Mouse (Mus musculus) embryo, embryonic 11 days (tissue): Measurements from ENCODE around the gene Myzap.
"Not testable (repeated sequence)": the region's sequence is repeated elsewhere in the genome, so short reads cannot be mapped to it uniquely, and the experiment has no call there.

Experiments used
- DNase-seq: peaks from one replicate; pipeline ENCODE4 v3.0.0-alpha.2; 2015

Myzap gene

DNA sequence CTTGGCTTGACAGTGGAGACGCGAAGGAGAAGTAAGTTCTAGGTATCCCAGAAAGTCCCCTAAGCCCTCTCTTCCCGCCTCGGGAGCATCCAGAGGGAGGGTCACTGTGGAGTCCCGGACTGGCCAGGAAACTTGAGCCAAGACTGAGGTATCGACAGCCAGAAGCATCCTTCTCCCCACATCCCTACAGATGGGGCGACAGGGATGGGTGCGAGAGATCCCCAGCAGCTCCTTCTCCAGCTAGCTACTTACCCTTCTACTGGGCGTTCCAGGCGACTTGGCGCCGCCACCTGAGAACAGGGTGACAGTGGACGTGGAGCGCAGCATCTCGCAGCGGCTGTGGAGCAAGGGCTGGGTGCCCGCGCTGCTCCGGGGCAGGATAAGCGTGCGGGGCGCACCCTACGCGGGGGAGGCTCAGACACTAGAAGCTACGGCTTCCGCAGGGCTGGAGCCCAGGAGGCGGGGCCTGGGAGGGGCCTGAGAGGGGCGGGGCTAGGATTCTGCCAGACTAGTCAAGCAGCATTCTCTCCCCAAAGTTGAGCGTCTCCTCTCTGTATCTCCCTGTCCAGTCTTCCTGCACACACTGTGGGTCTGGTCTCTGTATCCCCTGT, at the start of gene Myzap:
Gene Myzap, minus strand, starts transcription at position 423 of the 611 bp plus-strand sequence.
- peak; percentile 90 for DNase-seq

DNA sequence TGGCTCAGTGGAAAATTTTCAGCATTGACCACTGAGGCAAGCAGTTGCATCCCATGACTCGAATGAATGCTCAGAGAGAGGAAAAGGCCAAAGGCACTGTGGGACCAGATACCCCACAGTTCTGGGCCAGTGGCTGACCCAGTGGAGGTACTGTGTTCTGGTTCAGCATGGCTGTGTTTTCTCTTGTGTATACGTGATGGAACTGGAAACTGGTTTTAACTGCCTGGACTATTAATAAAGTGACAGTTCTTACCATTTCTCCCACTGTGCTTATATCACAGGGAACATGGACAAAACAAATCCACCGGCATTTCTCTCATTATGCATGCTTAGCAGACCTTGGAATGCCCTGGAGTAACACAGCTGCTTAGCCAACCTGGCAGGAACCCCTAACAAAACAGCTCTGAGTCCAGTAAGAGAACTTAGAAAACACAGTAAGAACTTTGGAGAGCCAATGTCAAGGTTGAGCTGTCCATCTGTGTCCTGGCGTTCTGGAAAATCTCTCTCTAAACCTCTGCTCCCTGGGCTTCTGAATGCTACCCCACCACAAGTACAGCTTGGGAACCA, 48.3 kb upstream of the Myzap start:
- no peak for DNase-seq

DNA sequence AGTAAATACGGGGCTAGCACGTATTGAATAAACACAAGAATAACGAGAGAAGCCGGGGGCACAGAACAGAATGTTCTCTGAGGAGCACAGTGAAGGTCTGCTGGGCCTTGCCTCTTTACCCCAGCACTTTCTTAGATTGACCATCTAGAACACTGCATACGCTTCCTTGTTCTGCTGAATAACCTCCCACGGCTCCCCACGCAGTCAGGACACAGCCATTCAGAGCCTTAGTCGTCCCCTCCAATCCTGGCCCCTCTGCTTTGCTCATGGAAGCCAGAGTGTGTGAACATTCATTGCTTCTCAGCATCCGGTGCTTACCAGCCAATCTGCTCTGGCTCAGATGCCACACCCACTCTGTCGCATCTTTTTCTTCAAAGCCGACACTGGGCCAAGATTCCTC, 46.0 kb upstream of the Myzap start:
- DNase-seq, result no peak

DNA sequence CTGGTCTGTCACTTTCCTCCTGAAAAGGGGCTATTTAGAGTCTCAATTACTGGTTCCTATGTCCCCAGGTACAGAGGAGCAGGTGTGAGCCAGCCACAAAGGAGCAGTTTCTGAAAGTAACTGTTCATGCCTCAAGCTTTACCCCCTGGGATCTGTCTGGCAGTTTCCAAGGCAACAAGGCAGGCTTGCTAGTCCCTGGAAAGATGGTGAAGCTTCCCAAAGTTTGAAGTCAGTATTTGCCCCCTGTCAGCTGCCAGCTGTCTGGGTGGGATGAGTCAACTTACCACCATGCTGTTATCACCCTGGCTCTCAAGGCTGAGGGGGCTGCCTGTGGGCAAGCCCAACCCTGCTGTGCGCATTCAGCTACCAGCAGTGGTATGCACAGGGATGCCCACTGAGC, 44.7 kb upstream of the Myzap start:
- DNase-seq, result no peak

DNA sequence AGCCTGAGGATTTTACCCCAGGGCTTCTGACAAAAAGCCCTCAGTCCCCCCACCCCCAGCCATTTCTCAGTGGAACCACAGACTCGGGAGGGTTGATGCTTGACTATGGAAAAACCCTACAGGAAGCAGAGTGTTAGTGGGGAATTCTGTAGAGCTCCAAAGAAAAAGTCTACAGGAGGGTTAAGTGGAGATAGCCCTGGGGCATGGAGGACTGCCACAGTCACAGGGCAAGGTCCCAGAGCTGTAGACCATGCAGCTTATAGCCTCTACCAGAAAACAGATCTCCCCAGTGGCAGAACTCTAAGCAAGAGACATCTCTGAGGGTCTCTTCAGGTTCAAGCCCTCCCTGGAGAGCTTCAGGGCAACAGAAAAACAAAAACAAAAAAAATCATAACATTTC, 43.5 kb upstream of the Myzap start:
- DNase-seq, result no peak

DNA sequence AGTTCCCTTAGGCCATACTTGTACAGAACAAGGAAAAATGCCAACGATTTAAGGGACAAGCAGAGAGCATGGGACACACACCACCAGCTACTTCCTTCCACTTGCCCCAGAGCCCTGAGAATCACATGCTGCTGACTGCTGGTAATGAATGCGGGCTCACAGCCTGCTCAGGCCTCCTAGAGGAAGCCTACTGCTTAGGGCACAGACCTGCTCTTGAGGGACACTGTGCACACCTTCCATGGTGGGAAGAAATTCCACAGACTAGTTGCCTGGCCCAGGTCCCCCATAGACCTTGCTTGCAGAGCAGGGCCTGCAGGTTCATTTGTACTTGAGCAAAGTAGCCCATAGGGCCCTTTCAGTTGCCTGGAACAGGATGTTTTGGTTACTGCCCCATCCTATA, 42.8 kb upstream of the Myzap start:
- DNase-seq, result no peak

DNA sequence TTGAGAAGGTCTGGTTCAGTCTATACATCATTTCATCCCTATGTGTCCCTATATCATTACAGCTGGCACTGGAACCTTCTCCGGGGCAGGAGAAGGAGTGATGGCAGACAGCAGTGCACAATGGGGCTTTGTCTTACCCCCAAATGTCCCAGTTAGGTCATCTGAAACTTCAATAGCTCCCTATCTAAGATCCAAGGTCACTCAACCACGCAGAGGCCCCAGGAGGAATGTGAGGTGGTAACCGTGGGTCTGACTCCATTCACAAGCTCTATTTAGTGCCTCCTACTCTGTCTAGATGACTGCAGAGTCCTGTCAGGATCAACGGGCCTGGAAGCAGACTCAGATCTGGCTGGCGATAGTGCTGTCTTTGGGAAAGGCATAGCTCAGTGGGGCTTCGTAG, 36.8 kb upstream of the Myzap start:
- no peak for DNase-seq

DNA sequence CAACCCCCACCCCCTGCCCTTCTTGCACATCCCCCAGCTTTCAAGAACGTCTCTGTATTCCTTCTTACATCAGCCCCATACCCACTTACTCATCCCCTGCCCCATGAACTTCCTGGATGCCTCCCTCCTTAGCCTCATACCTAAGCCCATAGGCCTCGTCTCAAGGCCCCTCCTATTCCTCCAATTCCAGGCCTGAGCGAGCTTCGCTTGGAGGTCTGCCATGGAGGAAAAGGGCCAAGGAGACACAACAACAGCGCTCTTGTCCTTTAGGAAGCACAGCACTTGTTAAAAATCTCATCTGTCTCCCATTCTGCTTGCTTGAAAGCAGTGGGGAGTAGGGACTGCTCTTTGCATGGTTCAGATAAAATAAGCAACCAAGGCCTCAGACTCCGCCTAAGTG, 36.1 kb upstream of the Myzap start:
- DNase-seq, result no peak

DNA sequence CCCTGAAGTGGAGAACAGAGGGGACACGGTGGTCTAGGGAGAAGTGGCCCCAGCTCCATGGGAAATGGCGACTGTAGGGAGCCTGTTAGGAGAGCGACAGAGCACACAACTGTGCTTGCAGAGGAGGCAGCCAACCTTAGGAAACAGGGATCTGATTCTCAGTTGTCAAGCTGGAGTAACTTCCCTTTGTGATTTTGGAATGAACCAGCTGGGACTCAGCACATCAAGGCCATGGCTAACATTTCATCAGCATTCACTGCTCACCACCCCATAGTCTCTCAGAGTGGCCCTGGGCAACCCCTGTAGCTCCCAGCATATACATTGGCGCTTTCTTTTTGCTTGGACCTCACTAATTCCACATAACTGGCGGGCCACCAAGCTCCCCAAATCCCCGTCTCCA, 33.8 kb upstream of the Myzap start:
- no peak for DNase-seq

DNA sequence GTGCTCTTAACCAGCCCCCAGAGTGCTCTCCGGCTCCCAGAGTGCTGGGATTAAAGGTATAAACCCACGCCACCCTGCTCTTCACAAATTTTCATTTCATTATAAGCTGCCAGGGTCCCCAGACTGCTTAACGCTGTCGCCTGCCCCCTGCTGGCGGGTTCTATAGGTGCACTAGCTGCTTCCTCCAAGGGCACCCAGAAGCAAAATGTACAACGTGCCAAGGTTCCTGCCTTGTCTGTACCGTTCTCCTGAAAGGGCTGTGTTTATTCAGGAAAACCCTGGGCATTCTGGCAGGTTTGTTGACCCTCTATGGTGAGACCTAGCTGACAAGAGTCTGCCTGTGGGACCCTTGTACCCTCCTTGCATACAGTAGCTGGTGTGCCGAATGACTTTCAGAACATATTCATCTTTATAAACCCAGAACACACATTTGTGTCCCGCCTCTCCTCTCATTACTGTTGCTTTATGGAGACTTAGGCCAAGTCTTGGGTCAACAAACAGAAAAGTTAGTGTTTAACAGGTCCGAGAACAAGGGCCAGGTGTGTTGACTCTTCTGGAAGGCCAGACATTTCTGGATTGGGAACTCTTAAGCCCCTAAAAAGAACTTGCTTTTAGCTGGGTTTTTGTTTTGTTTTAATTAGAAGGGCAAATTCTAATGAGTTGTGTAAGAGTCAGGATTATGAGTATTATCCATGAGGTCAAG, 32.8 kb upstream of the Myzap start:
- DNase-seq, result peak; percentile 75

DNA sequence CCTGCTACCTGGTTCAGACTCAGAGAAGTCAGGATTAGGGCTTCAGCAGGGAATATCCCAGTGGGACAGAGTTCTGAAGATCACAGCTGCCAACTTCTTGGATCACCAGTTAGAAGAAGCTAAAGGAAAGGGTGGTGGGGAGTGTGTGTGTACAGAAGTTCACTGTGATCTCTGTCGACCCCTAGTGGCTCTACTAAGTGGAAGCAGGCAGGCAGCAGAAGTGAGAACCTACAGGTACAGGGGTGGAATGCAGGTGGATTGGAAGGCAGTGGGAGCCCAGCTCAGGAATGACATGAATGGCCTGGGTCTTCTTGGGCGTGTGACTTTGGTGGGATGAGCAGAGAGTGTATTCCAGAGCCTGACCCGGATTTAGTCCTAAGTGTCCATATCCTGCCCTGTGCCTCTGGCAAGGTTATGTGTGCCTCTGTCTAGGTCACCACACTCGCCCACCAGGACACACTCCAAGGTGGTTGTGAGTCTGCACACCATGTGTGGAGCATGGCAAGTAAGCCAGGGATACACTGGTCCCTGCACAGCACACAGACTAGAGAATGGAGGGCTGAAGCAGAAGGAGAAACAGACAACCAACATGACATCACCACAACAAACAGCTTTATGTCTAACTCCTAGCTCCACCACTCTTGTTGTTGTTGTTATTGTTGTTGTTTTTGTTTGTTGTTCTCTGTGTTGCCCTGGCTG, 31.9 kb upstream of the Myzap start:
- DNase-seq, result peak; percentile 76

DNA sequence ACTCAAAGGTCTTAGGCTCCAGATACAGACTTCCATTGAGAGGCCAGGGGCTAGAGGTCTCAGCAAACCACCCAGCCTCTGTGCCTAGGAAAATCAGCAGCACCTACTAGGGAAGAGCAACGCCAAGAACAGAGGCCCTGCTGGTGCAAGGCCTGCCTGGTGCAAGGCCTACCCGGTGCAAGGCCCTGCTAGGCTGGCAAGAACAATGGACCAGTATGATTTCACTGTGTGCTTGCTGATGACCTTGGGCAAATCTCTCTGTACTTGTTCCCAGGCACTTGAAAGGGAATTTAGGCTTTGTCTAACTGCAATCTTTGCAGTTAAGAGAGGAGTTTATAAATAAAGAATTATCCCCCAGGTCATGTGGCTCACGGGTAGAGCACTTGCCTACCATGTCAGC, 30.4 kb upstream of the Myzap start:
- no peak for DNase-seq

DNA sequence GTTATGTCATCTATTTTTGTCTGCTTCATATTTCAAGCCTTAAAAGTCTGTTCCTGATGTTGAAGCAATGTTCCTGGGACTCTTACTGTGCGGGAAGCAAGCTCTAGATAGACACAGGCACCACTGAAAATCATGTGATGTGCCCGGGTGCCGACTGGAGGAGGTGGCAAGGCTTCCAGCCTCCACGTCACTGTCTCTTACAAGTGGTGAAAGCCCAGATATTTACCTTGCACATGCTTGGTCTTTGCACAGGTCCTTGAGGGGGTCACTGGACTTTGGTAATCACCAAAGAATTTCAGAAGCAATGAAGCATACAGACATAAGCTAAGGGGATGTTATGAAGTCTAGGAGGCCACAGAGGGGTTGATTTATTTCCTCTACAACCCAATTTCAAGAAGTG, 29.8 kb upstream of the Myzap start:
- DNase-seq, result no peak

DNA sequence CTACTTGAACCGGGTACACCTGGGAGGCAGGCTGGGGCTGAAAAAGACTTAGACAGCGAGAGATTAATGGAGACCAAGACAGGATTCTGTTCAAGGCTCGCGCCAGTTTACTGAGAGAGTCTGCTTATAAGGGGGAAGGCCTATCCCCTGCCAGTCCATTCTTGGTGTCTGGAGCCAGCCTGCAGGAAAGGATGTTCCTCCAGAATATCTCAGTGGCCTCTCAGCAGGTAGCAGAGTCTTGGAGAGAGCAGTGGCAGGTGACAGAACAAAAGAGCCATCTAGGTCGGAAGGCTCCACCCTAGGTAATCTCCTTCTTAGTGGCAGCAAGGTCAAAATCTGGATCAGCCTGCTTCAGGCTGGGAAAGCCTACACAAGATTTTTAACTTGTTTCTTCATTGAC, 28.0 kb upstream of the Myzap start:
- DNase-seq, result not testable (repeated sequence)

DNA sequence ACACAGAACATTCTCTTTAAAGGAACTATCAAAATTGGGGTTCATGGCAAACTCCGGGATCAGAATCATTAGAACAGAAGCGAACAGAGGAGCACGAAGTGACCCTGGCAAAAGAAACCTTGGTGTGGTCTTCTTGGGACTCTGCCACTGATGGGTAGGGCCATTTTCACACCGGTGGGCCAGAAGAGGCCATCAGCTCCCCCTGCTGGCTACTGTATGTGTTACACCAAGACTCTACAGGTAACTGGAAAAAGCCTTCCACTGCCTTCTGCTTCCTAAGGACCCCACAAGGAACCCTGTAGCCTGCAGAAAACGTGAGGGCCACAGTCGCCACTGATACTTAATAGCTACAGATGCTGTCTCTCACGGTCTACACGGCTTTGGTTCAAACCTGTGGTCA, 25.2 kb upstream of the Myzap start:
- peak; percentile 57 for DNase-seq

DNA sequence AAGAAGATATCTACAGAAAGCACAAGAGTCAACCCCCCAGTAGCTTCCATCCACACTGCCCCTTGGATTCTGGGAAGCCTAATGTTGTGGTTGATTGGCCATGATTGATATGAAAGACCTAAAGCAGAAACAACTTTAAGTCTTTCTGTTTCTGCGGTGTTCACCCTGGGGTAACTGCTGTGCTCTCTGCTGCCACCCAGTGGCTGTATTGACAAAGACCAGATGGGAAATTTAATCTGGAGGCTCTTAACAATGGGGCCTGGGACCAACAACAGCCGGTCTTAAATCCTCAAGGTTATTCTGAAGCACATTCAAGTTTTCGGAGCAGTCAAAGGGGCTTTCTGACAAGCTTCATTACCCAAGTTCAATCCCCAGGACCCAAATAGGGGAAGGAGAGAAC, 24.0 kb upstream of the Myzap start:
- DNase-seq, result peak; percentile 87

DNA sequence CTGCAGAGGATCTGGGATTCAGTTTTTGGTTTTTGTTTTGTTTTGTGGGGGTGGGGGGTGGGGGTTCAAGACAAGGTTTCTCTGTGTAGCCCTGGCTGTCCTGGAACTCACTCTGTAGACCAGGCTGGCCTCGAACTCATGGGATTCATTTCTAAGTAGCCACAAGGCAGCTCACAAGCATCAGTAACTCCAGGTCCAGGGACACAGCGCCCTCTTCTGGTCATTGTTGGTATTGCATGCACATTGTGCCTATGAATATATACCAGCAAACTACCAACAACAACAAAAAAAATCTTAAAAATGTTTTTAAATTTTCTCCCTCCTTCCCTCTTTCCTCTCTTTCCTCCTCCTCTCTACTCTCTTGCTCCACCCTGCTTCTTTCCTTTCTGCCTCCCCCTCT, 22.5 kb upstream of the Myzap start:
- DNase-seq, result peak; percentile 42

DNA sequence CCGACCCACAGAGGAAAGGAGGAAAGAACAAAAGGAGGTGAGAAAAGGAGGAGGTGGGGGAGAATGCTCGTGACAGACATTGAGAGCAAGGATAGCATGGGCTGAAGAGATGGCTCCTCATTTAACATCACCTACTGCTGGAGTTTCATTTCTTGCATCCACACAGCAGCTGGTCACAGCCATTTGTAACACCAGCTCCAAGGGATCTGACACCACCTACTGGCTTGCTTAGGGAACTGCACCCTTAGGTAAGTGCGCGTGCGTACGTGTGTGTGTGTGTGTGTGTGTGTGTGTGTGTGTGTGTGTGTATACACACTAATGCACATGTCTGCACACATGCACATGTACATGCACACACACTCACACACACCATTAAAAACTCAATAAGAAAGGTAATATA, 20.8 kb upstream of the Myzap start:
- peak; percentile 42 for DNase-seq

DNA sequence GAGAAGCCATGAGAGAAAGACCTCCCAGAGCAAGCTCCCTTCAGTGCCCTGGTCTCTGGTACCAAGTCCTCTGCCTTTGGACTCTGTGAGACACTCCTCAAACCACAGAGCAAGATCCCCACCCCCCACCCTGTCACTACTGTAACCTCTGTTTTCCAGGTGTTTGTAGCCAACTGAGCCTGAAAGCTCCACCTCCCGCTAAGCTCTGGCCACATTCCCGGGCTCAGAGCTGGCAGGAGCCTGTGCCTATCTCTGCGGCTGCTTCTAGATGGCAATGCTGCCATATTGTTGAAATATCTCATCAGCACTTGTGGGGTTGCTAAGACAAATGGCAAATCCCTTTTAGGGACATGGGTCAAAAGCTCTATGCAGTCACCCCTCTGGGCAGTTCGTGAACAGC, 19.7 kb upstream of the Myzap start:
- DNase-seq, result no peak

DNA sequence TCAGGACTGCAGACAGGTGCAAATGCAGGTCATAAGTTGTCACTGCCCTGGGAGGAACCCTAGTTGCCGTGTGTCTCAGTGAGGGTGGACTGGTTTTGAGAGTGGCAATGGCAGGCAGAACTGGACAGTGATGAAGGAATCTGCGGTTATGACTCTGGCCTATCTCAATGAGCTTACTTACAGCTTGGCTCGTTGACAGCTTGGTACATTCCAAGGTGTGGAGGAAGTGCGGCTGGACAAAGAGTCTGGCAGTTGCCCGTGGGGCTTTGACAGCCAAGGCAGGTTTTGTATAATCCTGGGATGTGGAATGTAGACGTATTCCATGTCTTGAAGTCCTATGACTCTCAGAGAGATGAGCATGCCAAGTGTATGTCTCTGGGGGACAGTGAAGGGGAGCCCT, 16.9 kb upstream of the Myzap start:
- DNase-seq, result no peak

DNA sequence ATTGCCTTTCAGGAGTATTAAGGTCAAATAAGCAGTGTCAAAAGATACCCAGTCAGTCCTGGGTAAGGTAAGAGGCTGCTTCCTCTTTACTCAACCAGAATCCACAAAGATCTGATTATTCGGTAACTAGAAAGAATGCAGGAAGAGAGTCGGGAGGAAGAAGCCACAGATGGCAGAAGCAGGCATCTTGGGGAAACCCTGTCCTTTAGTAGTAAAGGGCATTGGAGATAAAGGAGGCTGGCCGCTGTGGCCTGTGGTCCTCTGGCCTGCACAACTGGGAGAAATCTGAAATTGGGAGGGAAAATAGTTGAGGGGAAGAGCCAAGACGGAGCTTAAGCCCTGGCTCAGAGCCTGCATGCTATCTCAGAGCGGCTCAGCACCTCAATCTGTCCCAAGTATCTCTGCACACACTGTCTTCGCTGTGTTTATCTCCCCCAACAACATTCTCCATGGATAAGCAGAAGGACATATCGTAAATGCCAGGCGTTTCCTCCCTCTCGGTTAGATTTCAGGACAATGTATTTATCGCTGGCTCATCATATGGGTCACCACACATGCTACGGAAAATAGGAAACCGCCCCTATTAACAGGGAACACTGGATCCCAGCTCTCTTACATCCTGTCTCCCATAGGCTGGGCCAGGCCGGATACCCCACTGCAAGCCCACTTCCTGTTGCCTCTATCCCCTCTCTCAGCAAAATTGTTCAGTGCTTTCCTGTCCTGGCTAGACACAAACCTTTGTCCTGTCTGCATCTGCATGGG, 14.3 kb upstream of the Myzap start:
- DNase-seq, result no peak

DNA sequence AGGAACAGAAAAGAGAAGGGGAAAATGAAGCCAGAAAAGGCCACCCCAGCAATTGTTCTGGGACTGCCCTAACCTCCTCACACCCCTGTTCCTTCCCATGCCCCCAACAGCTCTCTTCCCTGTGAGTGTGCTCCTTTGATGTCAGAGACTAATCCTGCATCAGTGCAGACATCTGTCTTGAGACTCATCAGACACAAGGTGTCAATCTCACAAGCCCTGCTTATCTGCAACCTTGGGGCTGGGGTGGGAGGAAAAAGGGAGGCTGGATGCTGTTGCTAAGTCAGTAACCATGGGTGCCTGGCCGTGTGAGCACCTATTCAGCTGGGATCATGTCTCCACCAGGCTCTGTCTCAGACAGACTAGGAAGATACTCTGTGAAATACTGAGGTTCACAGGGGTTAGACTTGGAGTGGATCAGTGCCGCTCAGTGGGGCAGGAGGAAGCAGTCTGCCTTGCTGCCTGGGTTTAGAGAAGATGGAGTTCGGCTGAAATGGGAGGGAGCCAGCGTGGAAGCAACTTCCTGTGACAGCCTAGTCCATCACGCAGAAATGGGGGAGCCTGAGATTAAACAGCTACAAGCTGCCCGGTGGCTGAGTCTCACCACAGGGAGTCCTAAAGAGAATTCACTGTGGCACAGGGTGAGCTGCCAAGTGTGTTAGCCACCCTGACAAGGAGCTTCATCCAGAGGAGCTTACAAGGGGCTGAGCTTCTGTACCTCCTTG, 12.9 kb upstream of the Myzap start:
- DNase-seq, result no peak

DNA sequence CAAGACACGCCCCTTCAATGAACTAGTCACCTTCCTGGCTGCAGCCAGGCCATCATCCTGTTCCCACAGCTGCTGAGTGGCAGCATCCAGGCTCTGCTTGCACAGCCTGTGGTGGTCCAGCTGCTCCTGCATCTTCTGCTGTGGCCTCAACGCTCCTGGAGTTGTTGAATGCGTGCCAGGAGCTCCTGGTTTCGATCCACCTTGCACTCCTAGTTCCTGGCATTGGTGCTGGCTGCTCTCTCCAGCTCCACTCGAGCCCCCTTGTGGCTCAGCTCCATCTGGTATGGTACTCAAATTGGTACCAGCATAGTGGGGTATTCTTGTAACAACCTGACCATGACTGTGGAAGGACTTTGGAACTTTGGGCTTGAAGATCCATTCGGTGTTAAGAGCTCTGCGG, 7.7 kb upstream of the Myzap start:
- no peak for DNase-seq
